In the genomic region with DNA sequence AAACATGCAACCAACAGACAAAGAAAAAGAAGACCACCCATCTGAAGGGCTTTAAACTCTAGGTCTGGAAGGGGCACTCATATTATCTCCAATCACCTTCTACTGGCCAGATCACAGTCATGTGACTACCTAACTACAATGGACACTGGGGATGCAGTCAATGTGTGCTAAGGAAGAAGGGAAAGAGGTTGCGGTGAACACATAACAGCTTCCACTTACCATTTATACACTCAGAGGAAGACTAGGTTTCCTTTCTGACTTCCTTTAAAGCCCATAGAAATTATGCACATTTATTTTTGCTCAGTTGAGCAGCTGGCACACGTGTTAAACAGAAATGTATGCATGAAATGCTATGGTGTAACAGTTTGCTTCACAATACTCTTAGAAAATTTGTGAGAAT, we compare ENCODE assay signal across 19 mouse cellular contexts. TPM values are rescaled to one million over a fixed set of nuclear protein-coding genes. Genes with fewer than 3 reads are reported as not detected.
DNase-seq lines count a peak whose midpoint lies in the region; ATAC-seq lines count a peak whose summit lies in the region.
"Had no signal": no experiment of that assay in that cellular context is flagged by ENCODE, and none has a peak within 500 bp of the region (broad histone marks: within the 10 kb centered on the region; RNA-seq: fewer than 3 reads in every experiment).

No protein-coding gene starts in this region.

- ATAC-seq in common myeloid progenitor, adult 5-6 weeks (replicated peaks; ENCODE audit: low read depth, poor library complexity, severe bottlenecking) = peak; percentile 43
- peak; percentile 23 to 52; a peak in 2 of 4 replicates for ATAC-seq in hematopoietic stem cell, adult 5-6 weeks (replicated peaks in 1 of 2; ENCODE audit: insufficient read depth in 1 of 2, low FRiP score in 2 of 2, low TSS enrichment in 1 of 2, low read depth in 1 of 2, poor library complexity in 2 of 2, severe bottlenecking in 2 of 2)
- ATAC-seq: activated CD4-positive, CD25-positive, alpha-beta regulatory T cell, adult 4 months; forebrain, embryonic 14.5 days; forebrain, embryonic 16.5 days; Patski had no signal

- intact Hi-C loops in gastrocnemius, postnatal 36 days (cut with DNase I) = no loop called here

- peak; percentile 79 for DNase-seq in 416B (ENCODE audit: low read depth)
- DNase-seq in spleen, adult 18-20 months = no peak
- DNase-seq in gastrocnemius, postnatal 36 days = no peak
- DNase-seq in spleen, postnatal 36 days (ENCODE audit: low spot score in 2 of 2) = no peak
- DNase-seq: adrenal gland, adult 8-10 months; adrenal gland, postnatal 14 days; adrenal gland, postnatal 36 days; cerebellum, adult 11-12 months; cerebellum, adult 2 months; cerebellum, adult 9-10 months; cerebellum, postnatal 10 days; cerebellum, postnatal 25 days; embryo, embryonic 11 days had no signal

RNA-seq across cellular contexts. Expression of gene Ism1, which starts 5.6 kb away (rescaled TPM):
- total RNA-seq in common myeloid progenitor, adult 5-6 weeks (2017) = not detected in 2 replicates
- total RNA-seq in hematopoietic stem cell, adult 5-6 weeks (2017) = 0.55 TPM in 1 of 2 replicates, not detected in the other
- total RNA-seq in gastrocnemius, postnatal 36 days (2021) = under 1 TPM; 0.74 TPM
